Mouse (Mus musculus): ENCODE results near the gene Slc26a1.

DNA sequence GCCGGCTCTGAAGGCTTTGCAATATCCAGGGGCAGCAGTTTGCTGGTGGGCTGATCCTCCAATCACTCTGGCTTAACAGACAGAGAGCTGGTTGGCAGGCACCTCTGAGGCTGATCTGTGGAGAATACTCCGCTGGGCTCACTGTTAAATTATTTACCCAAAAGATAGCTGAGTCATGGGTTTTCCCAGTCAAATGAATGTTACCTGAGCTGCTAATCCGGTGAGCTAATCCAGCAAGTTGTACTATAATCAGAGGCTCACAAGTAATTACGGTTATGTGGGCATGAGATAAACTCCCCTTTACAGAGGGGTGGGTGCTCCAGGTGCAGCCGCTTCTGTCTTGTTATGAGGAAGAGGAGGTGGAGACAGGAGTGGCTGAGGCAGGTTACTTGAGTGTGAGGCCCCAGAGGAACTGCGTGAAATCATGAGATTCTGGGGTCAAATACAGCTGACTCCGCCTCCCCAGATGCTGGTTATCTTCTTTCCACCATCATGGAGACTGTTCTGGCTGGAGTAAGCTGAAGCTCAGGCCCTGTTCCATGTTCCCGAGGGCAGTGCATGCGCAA, at the start of gene Slc26a1:
- TF ChIP-seq CTCF (IDR thresholded peaks at IDR 0.05; ENCODE audit: control insufficient read depth, insufficient read depth, insufficient replicate concordance, low read depth, low read length): no peak
- TF ChIP-seq POLR2A (IDR thresholded peaks at IDR 0.05; ENCODE audit: control insufficient read depth, low read depth, low read length): no peak

Data from testis, adult 2 months (tissue).